Mouse (Mus musculus): ENCODE measurements around the gene Fcnb.

- TF ChIP-seq CTCF (IDR thresholded peaks at IDR 0.05; ENCODE audit: low read depth, low read length): no peak
- no peak for TF ChIP-seq POLR2A (IDR thresholded peaks at IDR 0.05; ENCODE audit: borderline replicate concordance, low read depth, low read length)
These were observed 24.1 kb upstream of the Fcnb start for GRCm38 (mm10) chr2:28108763-28109162.
